Mouse (Mus musculus) heart, postnatal 14 days (tissue): ENCODE data around the gene Dusp12. TPM values are rescaled to one million over a fixed set of nuclear protein-coding genes. Genes with fewer than 3 reads are reported as not detected.

Source experiments
- DNase-seq, 2 experiments: peaks; one replicate each; pipeline ENCODE4 v3.0.0; 2021 to 2022
- intact Hi-C: fragments of 180-260 bp; cut with DNase I; formaldehyde crosslinking; loops from one replicate; pipeline ENCODE4 v1.15.1; 2025
- long read RNA-seq, 2 experiments: library from polyadenylated mRNA; stranded (forward); transcript quantifications; one replicate each; pipeline ENCODE4 v2.0.0; 2021
- total RNA-seq, 2 experiments: library from RNA; stranded (reverse); gene quantifications; 2 replicates each; pipeline ENCODE4 v1.2.3; 2021

The Dusp12 gene
- 1 to 10 TPM; 7.4 TPM for total RNA-seq
- long read RNA-seq, experiment 1, transcript Dusp12-201 (6 exons, 1,374 nt) = major isoform, 11 of 14 reads
- long read RNA-seq, experiment 1, partial matches to known transcripts = 0 of 14 reads
- long read RNA-seq, experiment 1, other reads (novel, unspliced or antisense) = 1 of 14 reads
- long read RNA-seq, experiment 2, transcript Dusp12-201 (6 exons, 1,374 nt) = major isoform, 14 of 17 reads
- long read RNA-seq, experiment 2, partial matches to known transcripts = 1 of 17 reads
- long read RNA-seq, experiment 2, other reads (novel, unspliced or antisense) = 0 of 17 reads

- peak; percentile 81 to 86 for DNase-seq
- intact Hi-C loops = no loop called here
These were observed at the start of gene Dusp12, which contains the start of gene Gm26620 for GRCm38 (mm10) chr1:170884978-170885561. Gene Dusp12, minus strand, starts transcription at chr1:170885540. Gene Gm26620, plus strand, starts transcription at chr1:170885065.

DNA sequence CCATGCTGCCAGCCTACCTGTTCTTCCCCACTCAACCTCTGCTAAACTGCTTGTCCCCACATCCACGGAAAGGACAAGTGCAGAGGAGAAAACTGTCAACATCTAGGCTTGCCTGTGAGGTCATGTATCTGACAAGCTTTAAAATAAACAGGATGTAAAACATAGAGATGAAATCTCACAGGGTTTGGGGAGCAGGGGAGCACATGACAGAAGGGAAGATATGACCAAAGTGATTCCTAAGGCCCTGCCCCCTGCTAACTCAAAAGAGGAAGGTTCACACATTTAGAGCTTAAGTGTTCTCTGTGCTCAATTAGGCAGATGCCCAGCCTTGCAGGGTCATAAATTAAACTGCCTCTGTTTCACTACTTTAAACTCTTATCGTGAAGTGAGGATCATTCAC lies 49.0 kb upstream of the Dusp12 start:
- intact Hi-C loops = no loop called here

DNA sequence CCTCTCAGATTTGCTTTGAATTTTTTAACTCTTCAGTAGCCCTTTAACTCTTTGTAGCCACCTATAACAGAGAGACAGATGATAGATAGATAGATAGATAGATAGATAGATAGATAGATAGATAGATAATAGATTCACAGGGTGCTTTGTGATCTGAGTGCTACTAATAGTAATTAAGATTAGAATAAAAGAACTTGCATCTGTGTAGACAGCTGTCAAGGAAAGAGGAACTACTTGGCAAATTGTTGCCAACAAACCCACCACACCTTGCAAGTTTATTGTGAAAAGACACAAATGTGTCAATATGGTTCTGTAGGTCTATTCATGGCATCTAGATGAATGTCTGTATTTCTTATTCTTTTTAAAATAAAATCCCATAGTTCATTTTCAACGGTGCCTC lies 48.6 kb upstream of the Dusp12 start:
- DNase-seq = no peak

More for the DNA sequence above, 49.0 kb upstream of the Dusp12 start:
- no peak for DNase-seq

DNA sequence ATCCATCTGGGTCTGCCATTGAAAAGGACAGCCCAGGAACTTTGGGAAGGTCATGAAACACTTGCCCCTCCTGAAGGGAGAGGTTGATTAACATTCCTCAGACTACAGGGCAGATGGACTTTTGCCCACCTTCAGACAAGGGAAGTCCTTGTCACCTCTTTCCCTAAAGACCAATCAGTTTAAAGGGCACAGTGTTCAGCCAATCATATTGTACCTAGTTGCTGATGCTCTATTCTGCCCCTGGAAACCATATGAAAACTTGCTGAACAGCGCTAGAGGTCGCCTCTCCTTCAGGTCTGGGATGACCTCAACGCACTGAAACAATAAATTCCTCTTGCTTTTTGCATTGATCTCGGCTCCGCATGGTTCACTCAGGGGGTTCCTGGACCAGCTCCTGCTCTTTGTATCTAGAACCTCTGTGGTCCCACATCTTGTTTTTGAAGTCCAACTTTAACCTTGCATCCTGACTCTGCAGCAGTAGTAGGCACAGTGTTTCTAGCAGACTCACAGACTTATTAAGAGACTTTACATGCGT lies 48.1 kb upstream of the Dusp12 start:
- intact Hi-C loops = no loop called here
- no peak for DNase-seq

More for the DNA sequence above, 48.6 kb upstream of the Dusp12 start:
- intact Hi-C loops = no loop called here

GRCm38 (mm10) chr1:170932043-170932442 lies 46.7 kb upstream of the Dusp12 start:
- no peak for DNase-seq
- intact Hi-C loops = no loop called here

GRCm38 (mm10) chr1:170929245-170929644 lies 43.9 kb upstream of the Dusp12 start:
- intact Hi-C loops = no loop called here

GRCm38 (mm10) chr1:170928467-170928866 lies 43.1 kb upstream of the Dusp12 start:
- intact Hi-C loops = no loop called here
- DNase-seq = no peak

More at GRCm38 (mm10) chr1:170929245-170929644, 43.9 kb upstream of the Dusp12 start:
- no peak for DNase-seq

GRCm38 (mm10) chr1:170927378-170927777 lies 42.0 kb upstream of the Dusp12 start, which contains the start of gene Fcrla:
Gene Fcrla, minus strand, starts transcription at chr1:170927583.
- DNase-seq = no peak
- intact Hi-C loops = no loop called here

GRCm38 (mm10) chr1:170926941-170927340 lies 41.6 kb upstream of the Dusp12 start:
- DNase-seq = no peak
- intact Hi-C loops = no loop called here

DNA sequence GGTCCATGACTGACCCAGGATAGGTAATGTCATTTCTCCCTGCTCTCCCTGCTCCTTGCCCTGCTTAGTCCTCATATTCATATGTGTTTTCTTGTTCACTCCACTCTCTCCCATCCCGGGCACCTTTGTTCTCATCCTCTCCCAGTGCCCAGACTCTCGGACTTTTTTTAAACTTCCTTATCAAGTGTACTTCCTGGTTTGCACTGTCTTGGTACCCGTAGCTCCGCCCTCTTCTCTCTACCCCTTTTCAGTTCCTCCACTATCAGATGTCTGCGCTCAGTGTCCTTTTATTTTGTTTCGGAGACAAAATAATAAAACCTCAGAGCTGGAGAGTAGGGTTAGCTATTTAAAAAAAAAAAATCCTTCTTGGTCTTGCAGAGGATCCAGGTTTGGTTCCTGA lies 39.1 kb upstream of the Dusp12 start:
- intact Hi-C loops = no loop called here
- no peak for DNase-seq

DNA sequence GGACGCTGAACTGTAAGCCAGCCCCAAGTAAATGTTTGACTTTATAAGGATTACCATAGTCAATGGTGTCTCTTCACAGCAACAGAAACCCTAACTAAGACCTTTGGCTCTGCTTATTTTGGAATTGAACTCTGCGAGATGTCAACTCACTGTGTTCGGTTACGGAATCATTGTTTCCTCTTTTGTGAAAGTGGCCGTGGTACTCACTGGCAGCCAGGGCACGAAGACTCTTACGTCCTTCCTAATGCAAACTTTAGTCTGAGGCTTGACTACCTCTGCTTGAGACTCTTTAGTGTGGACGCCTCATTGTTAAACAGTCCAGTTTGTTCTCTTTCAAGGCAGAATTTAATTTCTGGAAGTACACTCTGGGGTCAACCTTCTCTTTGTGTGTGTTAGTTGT lies 34.0 kb upstream of the Dusp12 start:
- no peak for DNase-seq
- intact Hi-C loops = no loop called here

DNA sequence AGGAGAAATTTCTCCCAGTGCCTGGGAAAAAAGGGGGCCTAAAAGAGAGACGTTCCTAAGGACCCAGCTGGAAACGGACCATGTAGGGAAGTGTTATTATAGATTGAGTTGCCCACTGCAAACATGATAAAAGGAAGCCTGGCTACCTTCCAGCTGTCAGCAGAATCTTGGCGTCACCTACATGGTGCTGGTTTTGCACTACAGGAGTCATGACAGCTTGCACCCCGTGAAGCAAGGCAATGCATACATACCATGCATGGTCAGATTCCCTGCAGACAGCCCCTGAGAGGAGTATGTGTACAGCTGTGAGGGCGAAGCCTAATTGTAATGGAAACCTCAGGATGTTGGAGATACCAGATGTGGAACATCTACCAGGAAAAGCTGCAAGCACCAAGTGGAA lies 30.3 kb upstream of the Dusp12 start:
- intact Hi-C loops = no loop called here
- no peak for DNase-seq

DNA sequence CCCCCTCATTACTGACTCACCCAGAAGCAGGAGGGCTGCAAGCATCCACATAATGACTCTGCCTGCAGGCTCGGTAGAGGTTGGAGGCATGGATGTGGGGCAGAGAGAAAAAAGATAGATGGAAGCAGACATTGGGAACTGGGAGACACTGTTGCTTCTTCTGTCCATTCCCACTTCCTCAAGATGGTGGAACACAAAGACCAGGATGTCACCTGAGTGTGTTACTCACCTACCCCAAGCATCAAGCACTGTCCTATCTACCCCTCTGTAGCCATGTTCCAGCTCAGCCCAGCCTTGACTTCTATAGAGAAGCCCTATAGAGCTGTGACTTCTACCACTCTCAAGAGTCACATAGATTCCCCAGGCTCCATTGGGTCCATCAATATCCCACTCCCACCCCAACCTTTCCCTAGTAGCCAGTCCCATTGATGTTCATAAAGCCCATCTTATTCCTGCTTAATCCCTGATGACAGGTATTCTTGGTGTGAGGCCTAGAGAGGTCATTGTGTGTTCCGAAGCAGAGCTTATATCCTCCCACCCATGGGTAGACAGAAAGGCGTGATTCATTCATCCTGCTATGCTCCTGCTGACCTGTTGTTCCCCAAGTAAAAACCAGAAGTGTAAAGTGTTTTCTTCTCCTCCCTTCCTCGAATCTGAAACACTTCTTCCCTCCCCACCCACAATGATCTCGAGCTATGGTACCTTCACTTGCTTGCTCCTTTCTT lies 27.7 kb upstream of the Dusp12 start, which contains the start of gene Fcrlb:
Gene Fcrlb, minus strand, starts transcription at position 51 of the 725 bp plus-strand sequence.
- DNase-seq = no peak
- intact Hi-C loops = no loop called here

GRCm38 (mm10) chr1:170911907-170912660 lies 26.7 kb upstream of the Dusp12 start:
- no peak for DNase-seq
- intact Hi-C loops = no loop called here

GRCm38 (mm10) chr1:170908341-170908740 lies 23.0 kb upstream of the Dusp12 start:
- intact Hi-C loops = no loop called here
- DNase-seq = no peak

- intact Hi-C loops = no loop called here
- DNase-seq = peak; percentile 19 to 23
These were observed 22.3 kb upstream of the Dusp12 start for GRCm38 (mm10) chr1:170907456-170908191.

- no peak for DNase-seq
- intact Hi-C loops = no loop called here
These were observed 21.7 kb upstream of the Dusp12 start for GRCm38 (mm10) chr1:170907111-170907455.

DNA sequence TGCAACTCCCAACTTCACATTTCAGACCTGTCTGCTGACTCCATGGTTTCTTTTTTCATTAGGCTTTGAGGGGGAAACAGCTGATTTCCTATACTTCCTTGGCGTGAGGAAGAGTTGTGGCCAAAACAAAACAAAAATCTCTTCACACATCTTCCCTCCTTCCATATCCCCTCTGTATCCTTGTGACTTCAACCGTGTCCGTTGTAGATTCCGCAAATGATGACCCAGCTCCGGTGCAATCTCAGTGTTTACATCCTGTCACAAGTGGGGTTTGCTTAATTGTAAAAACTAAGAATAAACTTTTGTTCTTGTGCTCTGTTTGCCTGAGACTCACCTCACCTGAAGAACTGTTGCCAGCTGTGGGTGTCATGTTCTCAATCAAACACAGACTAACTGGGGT lies 18.1 kb upstream of the Dusp12 start:
- DNase-seq = no peak
- intact Hi-C loops = no loop called here

- intact Hi-C loops = loop anchor here (1.0 kb wide), 2 partner anchors 91 to 95 kb away; no protein-coding TSS in a partner anchor
- DNase-seq = peak; percentile 82 to 91
These were observed 16.3 kb upstream of the Dusp12 start for GRCm38 (mm10) chr1:170901536-170902238.
